Mouse (Mus musculus): ENCODE data around the gene Ankrd63. TPM values are rescaled to one million over a fixed set of nuclear protein-coding genes. Genes with fewer than 3 reads are reported as not detected.

The Ankrd63 gene
- total and polyA plus RNA-seq, 3 experiments, result 0.08 to 0.53 TPM; not detected in 1

DNA sequence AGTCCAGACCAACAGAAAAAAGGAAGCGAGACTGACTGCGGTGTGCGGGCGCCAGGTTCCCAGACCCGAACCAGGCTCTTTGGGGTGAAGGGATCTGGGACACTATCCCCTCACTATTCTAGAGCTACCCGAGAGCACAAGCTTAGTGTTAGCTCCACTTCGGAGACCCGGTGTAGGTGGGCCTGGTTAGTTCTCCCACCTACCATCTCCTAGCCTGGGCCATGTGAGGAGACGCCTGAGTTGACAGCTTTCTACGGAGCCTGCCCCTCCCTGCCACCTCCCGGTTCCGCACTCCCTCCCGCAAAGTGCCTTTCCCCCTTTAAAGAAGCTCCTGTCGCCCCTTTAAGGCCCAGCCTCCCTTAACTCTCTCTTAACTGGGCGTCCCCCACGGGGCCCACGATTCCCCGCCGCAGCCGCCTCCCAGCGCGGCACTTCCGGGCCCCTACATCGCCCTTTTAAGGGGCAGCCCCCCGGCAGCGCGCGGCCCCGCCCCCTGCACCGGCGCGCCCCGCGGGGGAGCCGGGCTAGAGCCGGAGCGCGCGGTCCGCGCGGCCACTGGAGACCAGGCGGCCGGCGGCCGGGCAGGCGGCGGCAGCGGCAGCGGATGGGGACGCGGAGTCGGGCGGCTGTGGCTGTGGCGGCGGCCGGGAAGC is 41.6 kb upstream of the Ankrd63 start, which contains the start of gene Inafm2:
TSS of gene Inafm2 (plus strand) at position 527 of the 653 bp plus-strand sequence.
- Histone ChIP-seq H3K9ac (ENCODE audit: control insufficient read depth, low read depth, low read length, poor library complexity, severe bottlenecking) (peak within 1 kb of the TSS; percentile 81), H3K4me1 (ENCODE audit: control insufficient read depth in 1 of 2, insufficient read depth in 2 of 2, low read length in 2 of 2) (peaks cover 2 to 13% of the 10 kb centered on the region in 2 experiments), H3K27ac (ENCODE audit: control insufficient read depth, low read depth, low read length) (peak within 1 kb of the TSS; percentile 33), H3K4me3 (ENCODE audit: control insufficient read depth in 1 of 2, insufficient read depth in 1 of 2, low read depth in 2 of 2, low read length in 2 of 2) (peak within 1 kb of the TSS; percentile 65 to 98), H3K27me3 (ENCODE audit: control insufficient read depth in 1 of 2, insufficient read depth in 2 of 2, low read length in 2 of 2) (no peaks in the 10 kb centered on the region), H3K36me3 (ENCODE audit: control insufficient read depth in 1 of 2, insufficient read depth in 2 of 2, low read length in 2 of 2) (peaks cover 3 to 13% of the 10 kb centered on the region in 2 experiments; a peak in 3 of 4 replicates), H3K79me2 (ENCODE audit: control insufficient read depth, insufficient read depth, low read length, poor library complexity) (peaks cover 25% of the 10 kb centered on the region), H3K9me3 (replicated peaks; ENCODE audit: insufficient read depth, low read length) (no peaks in the 10 kb centered on the region)
- TF ChIP-seq NRF1 (IDR thresholded peaks at IDR 0.05; ENCODE audit: insufficient read depth, low read depth, low read length, poor library complexity, severe bottlenecking) (peak; percentile 43; the same call in 1 of the 2 replicates), NELFE (IDR thresholded peaks at IDR 0.05; ENCODE audit: low read depth, low read length) (peak; percentile 68), ELF1 (IDR thresholded peaks at IDR 0.05; ENCODE audit: low read depth, low read length) (peak; percentile 99), ZC3H11A (IDR thresholded peaks at IDR 0.05; ENCODE audit: low read depth, low read length) (peak; percentile 93), ZKSCAN1 (IDR thresholded peaks at IDR 0.05; ENCODE audit: low read depth, low read length) (no peak), GATA1 (IDR thresholded peaks at IDR 0.05; ENCODE audit: low read depth, low read length) (no peak), MAX (IDR thresholded peaks at IDR 0.05; ENCODE audit: low read length) (peak; percentile 59; the same call in 1 of the 2 replicates), USF1 (IDR thresholded peaks at IDR 0.05; ENCODE audit: low read depth, low read length) (no peak), MAZ (IDR thresholded peaks at IDR 0.05; ENCODE audit: low read depth, low read length) (peak; percentile 95; the same call in 1 of the 2 replicates), USF2 (IDR thresholded peaks at IDR 0.05; ENCODE audit: borderline replicate concordance in 1 of 2, insufficient read depth in 1 of 2, low read depth in 1 of 2, low read length in 2 of 2) (no peak), ZMIZ1 (IDR thresholded peaks at IDR 0.05; ENCODE audit: low read depth, low read length) (peak; percentile 72), POLR2A (IDR thresholded peaks at IDR 0.05; ENCODE audit: control insufficient read depth in 1 of 2, insufficient read depth in 1 of 2, low read depth in 1 of 2, low read length in 2 of 2, poor library complexity in 1 of 2) (peak; percentile 54 to 60; a peak in 2 of 4 replicates), EP300 (IDR thresholded peaks at IDR 0.05; ENCODE audit: low read depth in 1 of 2, low read length in 2 of 2) (0 out of 4 replicates have a peak, but pooled peaks of 1 of the 2 experiments have one; percentile 9), MXI1 (IDR thresholded peaks at IDR 0.05; ENCODE audit: low read depth, low read length) (peak; percentile 89), UBTF (IDR thresholded peaks at IDR 0.05; ENCODE audit: borderline replicate concordance, insufficient read depth, low read depth, low read length) (peak; percentile 97; the same call in 1 of the 2 replicates), TCF12 (IDR thresholded peaks at IDR 0.05; ENCODE audit: low read depth, low read length) (0 out of 2 replicates have a peak, but pooled peaks have one; percentile 41), SIN3A (IDR thresholded peaks at IDR 0.05; ENCODE audit: low read length) (peak; percentile 100), MEF2A (IDR thresholded peaks at IDR 0.05; ENCODE audit: extremely low read depth, insufficient replicate concordance, low read depth, low read length, poor library complexity, severe bottlenecking) (no peak), TAL1 (IDR thresholded peaks at IDR 0.05; ENCODE audit: low read length) (no peak), HCFC1 (IDR thresholded peaks at IDR 0.05; ENCODE audit: low read depth, low read length) (peak; percentile 83), JUND (IDR thresholded peaks at IDR 0.05; ENCODE audit: low read depth, low read length) (no peak)
- DNase-seq (ENCODE audit: low read depth, low spot score), result peak; percentile 95
